In the genomic region with DNA sequence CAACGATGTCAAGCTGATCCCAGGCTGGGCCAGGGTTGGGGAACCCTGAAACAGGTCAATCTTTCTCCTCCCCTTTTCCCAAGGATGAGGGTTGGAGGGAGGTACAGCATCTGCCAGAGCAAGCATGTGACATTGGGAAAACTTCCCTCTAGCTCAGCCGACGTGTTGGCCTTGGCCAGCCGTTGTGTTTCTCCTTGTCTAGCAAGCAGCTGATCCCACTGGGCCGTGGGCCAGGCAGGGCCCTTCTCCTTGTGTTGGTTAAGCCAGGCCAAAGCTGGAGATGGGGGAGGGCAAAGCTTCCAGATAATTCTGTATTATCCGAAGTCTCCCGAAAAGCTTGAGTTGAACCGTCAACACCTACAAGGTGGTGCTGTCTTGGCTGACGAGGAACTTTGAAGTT, we compare ENCODE assay signal across 16 mouse cellular contexts. TPM values are rescaled to one million over a fixed set of nuclear protein-coding genes. Genes with fewer than 3 reads are reported as not detected.
DNase-seq lines count a peak whose midpoint lies in the region; ATAC-seq and TF ChIP-seq lines count a peak whose summit lies in the region.
"Had no signal": no experiment of that assay in that cellular context is flagged by ENCODE, and none has a peak within 500 bp of the region (broad histone marks: within the 10 kb centered on the region; RNA-seq: fewer than 3 reads in every experiment).

No protein-coding gene starts in this region.

- peak; percentile 72 to 81 for DNase-seq in cerebellum, postnatal 14 days
- no peak for DNase-seq in cerebellum, postnatal 36 days
- DNase-seq in lung, adult 2 months, result no peak
- peak; percentile 27 for DNase-seq in fibroblast of lung, adult 2 months (ENCODE audit: low read depth)
- peak; percentile 66 for DNase-seq in lung, postnatal 0 days (ENCODE audit: low spot score)
- DNase-seq in frontal cortex, postnatal 10 days (ENCODE audit: low spot score in 2 of 2), result no peak
- DNase-seq: cerebellum, adult 9-11 months; thymus, adult 2 months had no signal

- no peak for TF ChIP-seq CTCF in lung, adult 2 months (IDR thresholded peaks at IDR 0.05; ENCODE audit: insufficient read depth, low read length)
- TF ChIP-seq CTCF in lung, postnatal 0 days (IDR thresholded peaks at IDR 0.05), result no peak

- H3K4me2 ChIP-seq in lung, embryonic 15.5 days, result no peak overlapping the region
- no peak overlapping the region for H3K4me2 ChIP-seq in lung, postnatal 0 days (replicated peaks; ENCODE audit: low read depth, low read length)
- H3K4me2 ChIP-seq: embryonic facial prominence, embryonic 15.5 days; liver, embryonic 12.5 days; neural tube, embryonic 13.5 days had no signal

- no peaks in the 10 kb centered on the region for H3K27me3 ChIP-seq in lung, embryonic 15.5 days
- H3K27me3 ChIP-seq in lung, postnatal 0 days (replicated peaks; ENCODE audit: insufficient read depth, low read length), result no peaks in the 10 kb centered on the region
- H3K27me3 ChIP-seq: neural tube, embryonic 13.5 days had no signal

- 44% methylated on average over 9 of the region's 9 CpGs for WGBS in lung, embryonic 15.5 days
- WGBS in lung, adult 2 months, result 49% methylated on average over 9 of the region's 9 CpGs
- 52% methylated on average over 9 of the region's 9 CpGs for WGBS in lung, postnatal 0 days

- TF ChIP-seq EP300 in lung, postnatal 0 days (IDR thresholded peaks at IDR 0.05), result no peak

- ATAC-seq in lung, embryonic 15.5 days (ENCODE audit: borderline replicate concordance, extremely low read depth, low FRiP score, low TSS enrichment), result peak; percentile 45; the same call in 1 of the 2 replicates
- ATAC-seq in lung, postnatal 0 days, result peak; percentile 39
- ATAC-seq in erythroblast, adult 5-6 weeks (replicated peaks; ENCODE audit: low FRiP score, poor library complexity, severe bottlenecking), result no peak
- ATAC-seq: hindbrain, embryonic 16.5 days; liver, embryonic 12.5 days had no signal

- no peak overlapping the region for H3K4me3 ChIP-seq in lung, embryonic 15.5 days
- H3K4me3 ChIP-seq in lung, adult 2 months (replicated peaks; ENCODE audit: extremely low read depth, low read depth, low read length), result no peak overlapping the region
- H3K4me3 ChIP-seq in lung, postnatal 0 days (ENCODE audit: low read depth, low read length), result no peak overlapping the region
- H3K4me3 ChIP-seq: embryonic facial prominence, embryonic 15.5 days; liver, embryonic 12.5 days; midbrain, embryonic 10.5 days; neural tube, embryonic 13.5 days had no signal

- no peaks in the 10 kb centered on the region for H3K36me3 ChIP-seq in lung, embryonic 15.5 days
- H3K36me3 ChIP-seq in lung, postnatal 0 days (ENCODE audit: insufficient read depth, low read length), result no peaks in the 10 kb centered on the region
- H3K36me3 ChIP-seq: embryonic facial prominence, embryonic 15.5 days; liver, embryonic 12.5 days; midbrain, embryonic 10.5 days; neural tube, embryonic 13.5 days had no signal

- peaks cover 30% of the 10 kb centered on the region for H3K4me1 ChIP-seq in lung, embryonic 15.5 days
- H3K4me1 ChIP-seq in lung, adult 2 months (ENCODE audit: control insufficient read depth, insufficient read depth, low read length), result no peaks in the 10 kb centered on the region
- peaks cover 2% of the 10 kb centered on the region; the same call in 1 of the 2 replicates for H3K4me1 ChIP-seq in lung, postnatal 0 days (ENCODE audit: insufficient read depth, low read depth, low read length)
- H3K4me1 ChIP-seq: neural tube, embryonic 13.5 days had no signal

- no peak for TF ChIP-seq POLR2A in lung, adult 2 months (IDR thresholded peaks at IDR 0.05; ENCODE audit: borderline replicate concordance, extremely low read depth, low read depth, low read length)

- H3K9ac ChIP-seq in lung, embryonic 15.5 days, result no peak overlapping the region
- H3K9ac ChIP-seq in lung, postnatal 0 days (replicated peaks; ENCODE audit: low read depth), result no peak overlapping the region
- H3K9ac ChIP-seq: embryonic facial prominence, embryonic 15.5 days; liver, embryonic 12.5 days; neural tube, embryonic 13.5 days had no signal

- H3K9me3 ChIP-seq in lung, embryonic 15.5 days, result no peaks in the 10 kb centered on the region
- no peaks in the 10 kb centered on the region for H3K9me3 ChIP-seq in lung, postnatal 0 days (ENCODE audit: low read length)
- H3K9me3 ChIP-seq: embryonic facial prominence, embryonic 15.5 days; liver, embryonic 12.5 days; midbrain, embryonic 10.5 days; neural tube, embryonic 13.5 days had no signal

- no peak overlapping the region for H3K27ac ChIP-seq in lung, embryonic 15.5 days
- no peak overlapping the region for H3K27ac ChIP-seq in lung, postnatal 0 days (ENCODE audit: low read length)
- H3K27ac ChIP-seq: embryonic facial prominence, embryonic 15.5 days; liver, embryonic 12.5 days; midbrain, embryonic 10.5 days; neural tube, embryonic 13.5 days had no signal

RNA-seq across cellular contexts. Expression of a gene that starts 30.6 kb away (rescaled TPM):
- polyA plus RNA-seq in lung, embryonic 15.5 days (2015; fragmentation: Nextera tagmentation; extraction: Ambion mirVana), result 22.1 and 22.2 TPM in 2 replicates
- 7.6 and 9.5 TPM in 2 replicates for polyA plus RNA-seq in lung, adult 2 months (2012; rRNA removed)
- polyA plus RNA-seq in lung, postnatal 0 days (2015; fragmentation: Nextera tagmentation; extraction: Ambion mirVana), result 14.5 and 16.4 TPM in 2 replicates
- total RNA-seq in erythroblast, adult 5-6 weeks (2015; ENCODE audit: low replicate concordance), result not detected in 2 replicates
- not detected in 2 replicates for total RNA-seq in erythroblast, adult 5-6 weeks (2017; ENCODE audit: low replicate concordance)
- total RNA-seq: MEL had no signal

RNA-seq across cellular contexts. Expression of a gene that starts 45.5 kb away (rescaled TPM):
- 47.9 and 51.4 TPM in 2 replicates for polyA plus RNA-seq in lung, embryonic 15.5 days (2015; fragmentation: Nextera tagmentation; extraction: Ambion mirVana)
- 13.7 and 21.6 TPM in 2 replicates for polyA plus RNA-seq in lung, adult 2 months (2012; rRNA removed)
- polyA plus RNA-seq in lung, postnatal 0 days (2015; fragmentation: Nextera tagmentation; extraction: Ambion mirVana), result 54.7 and 56.1 TPM in 2 replicates
- total RNA-seq in erythroblast, adult 5-6 weeks (2015; ENCODE audit: low replicate concordance), result not detected in 2 replicates
- 2.0 and 12.4 TPM in 2 replicates for total RNA-seq in erythroblast, adult 5-6 weeks (2017; ENCODE audit: low replicate concordance)

Comparison
In these comparisons a context has a peak if more than half of its experiments do, and no peak if none do; other contexts are left out.
1. DNase-seq: peak in cerebellum, postnatal 14 days (2 of 2), fibroblast of lung, adult 2 months (single experiment) and lung, postnatal 0 days (single experiment); none in cerebellum, postnatal 36 days (0 of 2), lung, adult 2 months (single experiment) and frontal cortex, postnatal 10 days (0 of 2).